Mouse (Mus musculus) brain, embryonic 14.5 days (tissue): ENCODE results near the gene Tmem206.

Experiments used
- CTCF ChIP-seq: fragments of 200-500 bp; IDR thresholded peaks from 2 replicates; pipeline ENCODE4 v1.5.1; 2012; ENCODE audit warnings: inconsistent platforms, mild to moderate bottlenecking, moderate library complexity, borderline replicate concordance; ENCODE audit not compliant: insufficient read depth, insufficient read length; ENCODE audit errors: extremely low read depth
- POLR2A ChIP-seq: fragments of 200-500 bp; IDR thresholded peaks from 2 replicates; pipeline ENCODE4 v1.6.1; 2012; ENCODE audit warnings: mild to moderate bottlenecking, inconsistent platforms, borderline replicate concordance; ENCODE audit not compliant: poor library complexity, insufficient read depth, insufficient read length, severe bottlenecking; ENCODE audit errors: extremely low read depth

DNA sequence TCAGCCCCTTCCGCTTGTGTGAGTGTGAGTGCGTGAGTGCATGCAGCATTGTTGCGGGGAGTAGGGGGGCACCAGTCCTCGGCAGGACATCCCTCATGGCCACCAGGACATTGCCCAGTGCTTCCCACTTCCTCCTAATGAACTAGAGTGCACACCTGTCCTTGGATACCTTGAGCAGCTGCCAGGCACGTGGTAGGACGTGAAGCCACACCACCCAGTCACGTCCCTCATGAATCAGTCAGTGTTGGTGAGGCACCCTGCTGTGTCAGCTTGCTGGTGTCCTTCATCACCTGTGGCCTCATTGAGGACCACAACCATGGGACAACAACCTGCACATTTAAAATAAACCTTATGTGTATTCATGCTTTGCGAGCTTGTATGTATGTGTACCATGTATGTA, 41.2 kb upstream of the Tmem206 start:
- no peak for TF ChIP-seq CTCF
- TF ChIP-seq POLR2A: no peak
